1 mouse cellular context compared by ENCODE assay signal in the genomic region with DNA sequence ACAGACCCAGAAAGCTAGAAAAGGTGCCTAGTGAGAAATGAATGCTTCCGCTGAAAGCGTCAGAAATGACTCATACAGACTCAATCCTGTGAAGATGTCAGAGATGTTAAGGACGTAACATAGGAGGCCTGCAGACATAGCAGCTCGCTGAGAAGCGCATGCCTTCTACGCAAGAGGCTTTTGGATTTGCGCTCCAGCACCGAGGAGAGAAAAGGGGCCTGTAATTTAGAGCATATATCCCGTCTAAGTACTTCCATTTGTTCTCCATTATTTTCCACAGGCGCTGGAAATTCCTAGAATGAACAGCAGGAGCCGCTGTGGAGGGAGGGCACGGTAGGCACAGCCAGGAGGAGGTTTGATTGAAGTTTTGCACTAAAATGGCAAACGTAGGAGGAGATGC.
TF ChIP-seq lines count a peak whose summit lies in the region.

No protein-coding gene starts in this region.

TF ChIP-seq in CH12.LX, 34 proteins besides CTCF, POLR2A, EP300 and RAD21 (continued from another document):
- TF ChIP-seq ETS1 (conservative IDR thresholded peaks at IDR 0.05; ENCODE audit: low read depth, low read length) (peak; percentile 61; the same call in 1 of the 2 replicates), KAT2A (IDR thresholded peaks at IDR 0.05; ENCODE audit: insufficient replicate concordance, low read length) (0 out of 2 replicates have a peak, but pooled peaks have one; percentile 17), POLR2AphosphoS2 (IDR thresholded peaks at IDR 0.05; ENCODE audit: low read depth, low read length) (no peak), MYC (IDR thresholded peaks at IDR 0.05; ENCODE audit: low read depth, low read length) (peak; percentile 55; the same call in 1 of the 2 replicates), CHD2 (IDR thresholded peaks at IDR 0.05; ENCODE audit: low read length) (0 out of 2 replicates have a peak, but pooled peaks have one; percentile 51), USF2 (conservative IDR thresholded peaks at IDR 0.05; ENCODE audit: low read depth, low read length) (no peak), ELF1 (IDR thresholded peaks at IDR 0.05; ENCODE audit: low read depth, low read length) (peak; percentile 62), PAX5 (IDR thresholded peaks at IDR 0.05; ENCODE audit: low read length) (no peak), SIN3A (IDR thresholded peaks at IDR 0.05; ENCODE audit: low read length) (no peak; the same call in 1 of the 2 replicates), USF1 (IDR thresholded peaks at IDR 0.05; ENCODE audit: low read depth, low read length) (no peak), TBP (conservative IDR thresholded peaks at IDR 0.05; ENCODE audit: low read depth, low read length) (peak; percentile 77; the same call in 1 of the 2 replicates), NRF1 (IDR thresholded peaks at IDR 0.05; ENCODE audit: low read depth, low read length) (peak; percentile 56), BHLHE40 (IDR thresholded peaks at IDR 0.05; ENCODE audit: low read depth, low read length) (peak; percentile 55; the same call in 1 of the 2 replicates), IRF4 (IDR thresholded peaks at IDR 0.05; ENCODE audit: low read depth, low read length) (peak; percentile 98), ZNF384 (IDR thresholded peaks at IDR 0.05; ENCODE audit: low read depth, low read length) (no peak), ZC3H11A (IDR thresholded peaks at IDR 0.05; ENCODE audit: low read depth, low read length) (no peak), RCOR1 (conservative IDR thresholded peaks at IDR 0.05; ENCODE audit: low read depth, low read length) (peak; percentile 89), MXI1 (IDR thresholded peaks at IDR 0.05; ENCODE audit: low read depth, low read length) (peak; percentile 71), MAZ (IDR thresholded peaks at IDR 0.05; ENCODE audit: low read depth, low read length) (no peak), MEF2A (IDR thresholded peaks at IDR 0.05; ENCODE audit: borderline replicate concordance, low read depth, low read length) (peak; percentile 65), UBTF (IDR thresholded peaks at IDR 0.05; ENCODE audit: low read depth, low read length) (peak; percentile 69; the same call in 1 of the 2 replicates), JUN (IDR thresholded peaks at IDR 0.05; ENCODE audit: insufficient read depth, low read depth, low read length) (peak; percentile 95), CHD1 (IDR thresholded peaks at IDR 0.05; ENCODE audit: low read depth, low read length) (peak; percentile 65; the same call in 1 of the 2 replicates), SMC3 (IDR thresholded peaks at IDR 0.05; ENCODE audit: low read depth, low read length) (peak; percentile 51), TCF12 (IDR thresholded peaks at IDR 0.05; ENCODE audit: low read depth, low read length) (0 out of 2 replicates have a peak, but pooled peaks have one; percentile 9), NELFE (IDR thresholded peaks at IDR 0.05; ENCODE audit: low read depth, low read length) (peak; percentile 33; the same call in 1 of the 2 replicates), E2F4 (IDR thresholded peaks at IDR 0.05; ENCODE audit: insufficient replicate concordance, low read depth, low read length) (0 out of 2 replicates have a peak, but pooled peaks have one; percentile 38), HCFC1 (IDR thresholded peaks at IDR 0.05; ENCODE audit: low read depth, low read length) (peak; percentile 46), JUND (conservative IDR thresholded peaks at IDR 0.05; ENCODE audit: low read depth, low read length) (peak; percentile 98), GABPA (IDR thresholded peaks at IDR 0.05; ENCODE audit: insufficient replicate concordance, low read depth, low read length) (peak; percentile 36; the same call in 1 of the 2 replicates), MAX (IDR thresholded peaks at IDR 0.05; ENCODE audit: low read length) (peak; percentile 71), ZKSCAN1 (IDR thresholded peaks at IDR 0.05; ENCODE audit: borderline replicate concordance, low read depth, low read length) (no peak), MAFK (IDR thresholded peaks at IDR 0.05; ENCODE audit: insufficient replicate concordance, low read length) (peak; percentile 27; the same call in 1 of the 2 replicates)
